Mouse (Mus musculus) thymus, postnatal 0 days (tissue): ENCODE measurements around the gene Ajap1. TPM values are rescaled to one million over a fixed set of nuclear protein-coding genes. Genes with fewer than 3 reads are reported as not detected.

ENCODE experiments used
- DNase-seq: peaks from one replicate; pipeline ENCODE4 v3.0.0-alpha.2; 2015; ENCODE audit warnings: low spot score
- polyA plus RNA-seq: library from polyadenylated mRNA; unstranded; fragments of >200 nt; fragmentation: Nextera tagmentation; extraction: Ambion mirVana; gene quantifications from 2 replicates; pipeline ENCODE4 v1.2.1, GENCODE M21; 2015

Ajap1 gene
- polyA plus RNA-seq, 1 experiment from 2014 or later: 1.6 TPM

DNA sequence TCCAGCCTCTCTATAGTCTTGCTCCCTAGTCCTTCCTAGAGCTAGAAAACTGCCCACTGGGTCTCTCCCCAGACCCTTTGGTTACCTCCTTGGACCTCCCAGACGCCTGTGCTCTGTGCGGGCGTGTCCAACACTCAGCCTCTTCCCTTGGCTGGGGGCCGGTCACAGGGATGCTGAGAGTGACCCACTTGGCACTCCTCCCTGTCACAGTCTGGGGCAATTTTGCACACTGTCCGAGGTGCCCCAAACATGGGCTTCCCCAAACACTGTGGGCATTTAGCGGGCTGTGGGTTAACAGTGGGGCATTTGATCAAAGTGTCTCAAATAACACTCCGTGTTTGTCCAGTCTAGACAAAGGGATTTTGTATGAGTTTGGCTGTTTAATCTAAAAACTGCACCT lies 29.1 kb downstream of the Ajap1 start:
- DNase-seq: no peak

DNA sequence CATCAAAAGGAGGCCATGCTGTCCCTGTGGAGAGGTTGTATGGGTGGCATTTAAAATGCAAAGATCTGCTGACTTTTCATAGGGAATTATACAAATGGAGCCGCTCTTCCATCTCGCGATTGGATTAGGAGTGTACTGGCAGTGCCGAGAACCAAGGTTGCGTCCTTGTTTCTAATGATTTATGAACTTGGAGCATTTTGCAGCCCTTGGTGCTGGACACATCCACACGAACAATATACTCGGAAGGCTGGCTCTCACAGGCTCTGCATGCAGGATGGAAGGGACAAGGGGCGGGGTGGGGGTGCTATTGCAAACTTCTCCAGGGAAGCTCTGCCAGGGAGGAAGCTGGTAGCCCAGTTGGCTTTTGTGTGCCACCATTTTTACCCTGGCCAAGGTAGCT lies 31.1 kb downstream of the Ajap1 start:
- no peak for DNase-seq

DNA sequence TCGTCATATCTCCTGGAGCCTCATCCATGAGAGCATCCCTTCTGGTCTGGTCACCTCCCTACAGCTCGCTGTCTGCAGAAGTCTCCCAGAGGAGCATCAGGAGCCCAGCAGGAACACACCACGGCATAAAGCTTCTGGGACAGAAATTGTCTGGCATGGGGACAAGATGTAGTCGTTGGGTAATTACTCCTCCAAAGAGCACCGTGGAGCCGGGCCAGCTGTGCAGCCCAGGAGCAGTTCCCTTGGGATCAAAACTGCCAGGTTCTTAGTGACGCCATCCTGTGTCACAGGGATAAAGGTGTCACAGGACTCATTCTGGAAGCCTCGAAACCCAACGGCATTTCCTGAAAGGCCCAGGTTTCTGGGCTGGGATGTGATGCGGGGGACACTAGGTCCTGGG lies 40.1 kb downstream of the Ajap1 start:
- DNase-seq: no peak

- DNase-seq: no peak
These were observed 42.7 kb downstream of the Ajap1 start for GRCm38 (mm10) chr4:153439868-153440267.

DNA sequence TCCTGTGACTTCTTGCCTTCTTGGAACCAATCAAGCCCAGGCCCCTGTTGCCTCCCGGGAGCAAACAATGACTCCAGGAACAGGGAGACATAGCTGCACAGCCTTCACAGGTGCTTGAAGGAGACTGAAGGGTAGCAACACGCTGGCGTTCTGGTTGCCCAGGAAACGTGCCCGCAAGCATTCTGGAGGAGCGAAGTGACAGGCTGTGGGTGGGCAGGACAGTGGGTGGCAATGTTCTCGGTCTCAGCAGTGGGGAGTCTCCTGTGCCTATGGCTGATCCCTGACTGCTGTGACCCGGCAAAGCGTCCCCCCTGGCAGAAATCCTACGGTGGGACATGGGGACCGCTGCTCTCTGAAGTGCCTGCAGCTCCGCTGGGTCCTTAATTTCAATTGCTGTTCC lies 43.6 kb downstream of the Ajap1 start:
- DNase-seq: no peak

DNA sequence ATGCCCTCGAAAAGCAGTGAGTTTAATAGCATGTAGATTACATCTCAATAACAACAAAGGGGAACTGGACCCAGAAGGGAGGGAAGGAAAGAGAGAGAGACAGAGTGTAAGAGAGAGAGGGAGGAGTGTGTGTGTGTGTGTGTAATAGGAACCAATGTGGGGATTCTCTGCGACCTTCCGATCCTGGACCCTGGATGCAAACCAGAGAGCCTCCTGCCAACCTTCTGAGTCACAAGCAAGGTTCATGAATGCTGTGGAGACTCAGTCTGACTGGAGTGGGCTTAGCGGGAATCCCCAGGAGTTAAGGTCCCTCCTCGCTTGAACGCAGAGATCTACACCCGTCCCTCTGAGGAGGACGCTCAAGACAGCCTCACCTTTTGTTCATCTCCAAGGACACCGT lies 45.4 kb downstream of the Ajap1 start:
- DNase-seq: no peak

DNA sequence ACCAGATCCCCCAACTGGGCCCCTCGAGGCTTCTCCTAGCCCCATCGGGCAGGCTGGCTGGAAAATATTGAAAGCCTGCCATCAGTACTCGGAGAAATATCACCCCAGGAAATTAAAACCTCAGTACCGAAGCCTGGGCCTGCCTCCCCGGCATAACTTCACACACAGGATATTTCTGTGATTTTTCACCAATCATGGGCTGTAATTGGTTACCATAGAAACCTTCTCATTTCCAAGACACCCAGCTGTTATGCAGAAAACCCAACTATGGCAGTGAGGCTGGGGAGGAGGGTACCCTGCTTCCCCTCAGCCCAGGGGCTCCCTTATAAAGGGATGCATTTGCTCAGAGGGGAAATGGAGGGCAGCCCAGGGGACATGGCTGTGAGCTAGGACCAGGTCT lies 46.7 kb downstream of the Ajap1 start:
- DNase-seq: no peak

- DNase-seq: no peak
These were observed 52.6 kb downstream of the Ajap1 start for GRCm38 (mm10) chr4:153429971-153430370.

- no peak for DNase-seq
These were observed 56.5 kb downstream of the Ajap1 start for GRCm38 (mm10) chr4:153425961-153426656.

GRCm38 (mm10) chr4:153424324-153424723 lies 58.3 kb downstream of the Ajap1 start:
- DNase-seq: no peak

DNA sequence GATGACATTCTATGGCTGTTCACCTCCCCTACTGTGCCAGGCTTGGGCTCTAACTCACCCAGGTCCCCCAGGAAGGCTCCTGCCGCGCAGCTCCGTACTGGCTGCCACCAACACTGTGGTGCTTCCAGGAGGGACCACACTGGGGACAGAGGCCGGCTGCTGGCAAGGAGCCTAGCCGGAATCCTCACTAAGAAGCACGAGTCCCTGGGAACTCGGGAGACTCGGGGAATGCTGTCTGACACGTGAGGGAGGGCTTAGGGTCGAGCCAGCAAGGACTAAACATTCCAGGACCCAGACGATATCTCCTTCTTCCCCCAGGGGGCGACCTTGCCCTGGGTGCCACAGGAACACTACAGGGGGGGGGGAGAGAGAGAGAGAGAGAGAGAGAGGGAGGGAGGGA lies 64.7 kb downstream of the Ajap1 start:
- no peak for DNase-seq

DNA sequence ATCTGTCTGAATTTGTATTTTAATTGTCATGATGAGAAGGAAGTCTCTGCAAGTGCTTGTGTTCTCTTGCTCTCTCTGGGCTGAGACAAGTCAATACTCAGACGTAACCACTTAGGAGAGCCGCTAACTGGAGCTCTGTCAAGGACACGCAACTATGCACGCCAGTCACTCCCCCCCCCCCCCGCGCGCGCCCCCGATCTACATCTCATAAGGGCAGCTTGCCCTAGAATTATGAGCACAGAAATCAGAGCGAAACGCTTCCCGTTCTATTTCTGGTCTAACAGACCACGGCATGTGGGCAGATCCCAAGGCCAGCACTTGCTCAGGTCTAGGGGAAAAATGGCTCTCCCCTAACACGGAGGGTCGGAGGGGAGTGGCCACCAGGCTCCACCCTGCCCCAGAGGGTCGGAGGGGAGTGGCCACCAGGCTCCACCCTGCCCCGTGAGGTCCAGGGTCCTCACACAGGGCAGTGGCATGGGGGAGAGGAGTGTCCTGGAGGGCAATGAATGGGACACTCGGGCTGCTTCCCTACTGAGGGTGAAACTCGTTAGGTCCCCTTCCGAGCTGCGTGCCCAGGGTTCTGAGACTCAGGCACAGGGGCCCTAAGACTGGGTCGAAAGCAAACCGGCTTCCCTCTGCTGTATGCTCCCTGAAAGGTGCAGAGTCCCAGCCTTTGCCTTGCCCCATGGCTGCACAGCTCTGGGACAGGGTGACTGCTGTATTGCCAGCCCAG lies 65.3 kb downstream of the Ajap1 start:
- DNase-seq: no peak

GRCm38 (mm10) chr4:153416111-153416510 lies 66.5 kb downstream of the Ajap1 start:
- no peak for DNase-seq

DNA sequence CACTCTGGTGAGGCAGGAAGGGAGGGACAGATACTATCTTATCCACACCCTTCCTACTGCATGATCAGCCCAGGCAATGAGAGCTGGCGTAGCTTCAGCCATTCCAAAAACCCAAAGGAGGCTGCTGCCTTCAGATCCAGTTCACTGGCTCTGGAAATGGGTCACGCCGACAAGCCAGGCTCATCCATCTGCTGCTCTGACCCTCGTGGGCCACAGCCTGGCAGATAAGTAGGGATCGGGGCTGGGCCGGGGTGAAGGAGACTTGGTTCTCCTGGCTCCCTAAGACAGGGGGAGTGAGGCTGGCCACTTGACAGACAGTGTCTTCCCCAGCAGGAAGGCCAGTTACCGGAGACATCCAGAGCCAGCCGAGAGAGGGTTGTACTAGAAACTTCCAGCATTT lies 84.2 kb downstream of the Ajap1 start:
- DNase-seq: no peak

- DNase-seq: no peak
These were observed 95.1 kb downstream of the Ajap1 start for GRCm38 (mm10) chr4:153387478-153387877.

DNA sequence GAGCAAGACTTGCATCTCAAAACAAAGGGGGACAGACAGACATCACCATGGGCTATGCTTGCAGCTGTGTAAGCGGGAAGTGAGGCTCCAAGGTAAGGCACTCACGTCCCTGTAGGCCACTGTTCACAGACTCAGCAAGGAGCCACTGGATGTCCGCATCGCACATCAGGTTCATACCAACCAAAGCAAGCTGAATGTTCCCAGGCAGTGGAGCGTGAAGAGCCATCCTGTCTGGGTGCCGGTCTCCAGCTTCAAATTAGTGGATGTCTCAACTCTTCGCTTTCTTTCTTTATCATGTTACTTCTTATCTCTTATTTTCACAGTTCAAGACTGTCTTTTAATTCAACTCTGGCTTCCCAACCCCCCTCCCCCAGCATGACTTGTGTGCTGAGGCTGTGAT lies 101.2 kb downstream of the Ajap1 start:
- no peak for DNase-seq

- no peak for DNase-seq
These were observed 101.7 kb downstream of the Ajap1 start for GRCm38 (mm10) chr4:153380885-153381284.

DNA sequence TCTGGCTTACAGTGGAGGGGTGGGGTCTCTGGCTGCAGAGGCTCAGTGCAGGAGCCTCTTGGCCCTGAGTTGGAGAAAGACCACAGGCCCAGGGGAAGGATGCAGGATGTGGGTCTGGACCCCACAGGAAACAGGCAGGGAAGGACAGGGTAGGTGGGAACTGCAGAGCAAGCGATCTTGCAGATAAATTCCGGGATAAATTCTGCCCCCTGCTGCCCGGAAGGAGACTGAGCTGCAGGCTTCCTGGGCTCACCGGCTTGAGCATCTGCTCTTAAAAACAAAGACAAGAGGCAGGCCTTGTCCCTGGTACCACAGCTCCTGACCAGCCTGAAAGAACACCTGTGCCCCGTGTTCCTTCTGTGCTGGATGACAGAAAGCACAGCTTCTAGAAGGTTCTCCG lies 104.6 kb downstream of the Ajap1 start:
- no peak for DNase-seq

GRCm38 (mm10) chr4:153374233-153374632 lies 108.4 kb downstream of the Ajap1 start:
- no peak for DNase-seq

- DNase-seq: no peak
These were observed 109.5 kb downstream of the Ajap1 start for GRCm38 (mm10) chr4:153373125-153373524.

DNA sequence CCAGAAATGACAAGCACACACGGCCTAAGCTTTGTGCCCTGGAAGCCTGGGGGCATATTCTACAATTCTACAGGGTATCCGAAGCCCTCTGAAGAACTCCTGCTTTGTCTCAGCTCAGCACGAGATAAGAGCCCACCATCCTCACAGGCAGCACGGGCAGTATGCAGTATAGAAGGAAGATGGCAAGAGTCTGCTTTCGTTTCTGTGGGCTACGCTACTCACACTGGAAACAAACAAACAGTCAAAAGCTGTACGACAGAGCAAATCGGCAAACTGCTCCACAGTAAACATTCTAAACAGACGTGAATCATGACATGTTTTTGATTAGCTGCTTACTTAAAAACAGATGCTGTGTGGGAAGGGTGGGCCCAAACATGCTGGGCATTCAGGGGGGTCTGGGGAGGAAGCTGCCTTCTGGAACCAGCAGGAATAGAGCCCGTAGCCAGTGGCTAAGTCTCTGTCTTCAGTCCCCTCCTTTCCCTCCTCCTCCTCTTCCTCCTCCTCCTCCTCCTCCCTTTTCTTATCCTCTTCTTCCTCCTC lies 113.9 kb downstream of the Ajap1 start:
- DNase-seq: no peak

DNA sequence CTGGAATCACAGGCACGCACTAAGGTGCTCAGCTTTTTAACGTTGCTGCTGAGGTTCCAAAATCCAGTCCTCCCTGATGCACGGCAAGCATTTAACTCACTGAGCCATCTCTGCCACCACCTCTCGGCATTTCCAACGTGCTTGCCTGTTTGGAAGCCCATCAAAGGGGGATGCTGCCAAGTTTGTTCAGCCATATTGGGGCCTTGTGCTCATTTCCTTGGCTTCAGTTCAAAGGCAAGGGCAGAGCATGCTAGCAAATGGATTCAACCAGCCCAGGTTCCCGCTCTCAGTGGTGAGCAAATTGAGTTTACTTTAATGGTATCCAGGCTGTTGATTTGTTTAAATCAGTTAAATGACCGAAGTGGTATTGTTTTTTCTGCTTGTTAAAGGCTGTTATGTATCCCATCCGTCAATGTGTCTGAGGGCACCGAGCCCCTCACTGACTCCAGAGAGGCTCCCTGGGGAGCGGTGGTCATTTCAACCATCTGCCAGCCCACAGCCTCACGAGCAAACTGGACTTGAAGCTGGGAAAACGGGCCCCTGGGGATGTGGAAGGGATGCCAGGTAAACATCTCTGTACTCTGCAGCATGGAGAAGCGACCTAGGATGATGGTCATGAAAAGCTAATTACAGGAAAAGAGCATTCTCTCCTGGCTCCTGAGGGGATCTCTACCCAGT lies 121.6 kb downstream of the Ajap1 start:
- DNase-seq: no peak

DNA sequence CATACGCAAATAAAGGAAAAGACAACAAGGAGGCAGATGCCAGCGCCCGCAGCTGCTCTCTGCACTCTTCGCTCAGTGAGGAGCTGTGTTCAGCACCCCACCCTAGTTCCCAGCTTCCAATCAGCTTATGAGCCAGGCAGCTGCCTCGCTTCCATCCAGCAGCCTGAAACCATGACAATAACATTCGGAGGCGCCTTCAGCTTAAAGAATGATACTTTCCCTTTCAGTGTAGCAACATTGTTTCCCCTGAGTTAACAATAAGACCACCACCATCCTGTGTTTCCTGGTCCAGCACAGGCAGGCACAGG lies 124.4 kb downstream of the Ajap1 start:
- no peak for DNase-seq
